Mouse (Mus musculus) MEL (cell line): ENCODE measurements around the gene Actrt2. TPM values are rescaled to one million over a fixed set of nuclear protein-coding genes. Genes with fewer than 3 reads are reported as not detected.

Source experiments
- DNase-seq: peaks from one replicate; pipeline ENCODE4 v3.0.0; 2011; ENCODE audit warnings: low read depth, low spot score
- H3K27ac ChIP-seq: 2 replicates; pipeline ENCODE4 v1.5.1; 2012; ENCODE audit warnings: low read depth, mild to moderate bottlenecking, control low read depth, low read length, moderate library complexity; ENCODE audit not compliant: control insufficient read depth
- H3K27me3 ChIP-seq, 2 experiments: fragments of 150-350 bp in 1 of 2; sonication (generic) in 1 of 2; 2 replicates each; pipeline ENCODE4 v1.6.1; 2012; ENCODE audit warnings: low read length in 2 of 2, mild to moderate bottlenecking in 2 of 2, improper control_type of control experiment in 1 of 2, moderate library complexity in 1 of 2; ENCODE audit not compliant: insufficient read depth in 2 of 2, control insufficient read depth in 1 of 2
- H3K36me3 ChIP-seq, 2 experiments: 2 replicates each; pipeline ENCODE4 v1.6.1; 2012 to 2014; ENCODE audit warnings: low read length in 2 of 2, improper control_type of control experiment in 1 of 2, inconsistent platforms in 1 of 2, mild to moderate bottlenecking in 1 of 2; ENCODE audit not compliant: insufficient read depth in 2 of 2, control insufficient read depth in 1 of 2
- H3K4me1 ChIP-seq, 2 experiments: fragments of 150-350 bp in 1 of 2; sonication (generic) in 1 of 2; 2 replicates each; pipeline ENCODE4 v1.6.1; 2012; ENCODE audit warnings: low read length in 2 of 2, improper control_type of control experiment in 1 of 2, mild to moderate bottlenecking in 1 of 2; ENCODE audit not compliant: insufficient read depth in 2 of 2, control insufficient read depth in 1 of 2
- H3K4me3 ChIP-seq, 2 experiments: fragments of 150-350 bp in 1 of 2; sonication (generic) in 1 of 2; 2 replicates each; pipeline ENCODE4 v1.5.1; 2012; ENCODE audit warnings: low read depth in 2 of 2, low read length in 2 of 2, mild to moderate bottlenecking in 2 of 2, moderate library complexity in 2 of 2, control low read depth in 1 of 2, improper control_type of control experiment in 1 of 2; ENCODE audit not compliant: control insufficient read depth in 1 of 2, insufficient read depth in 1 of 2
- H3K79me2 ChIP-seq: 2 replicates; pipeline ENCODE4 v1.6.1; 2012; ENCODE audit warnings: mild to moderate bottlenecking, low read length, moderate library complexity; ENCODE audit not compliant: control insufficient read depth, poor library complexity, insufficient read depth
- H3K9ac ChIP-seq: 2 replicates; pipeline ENCODE4 v1.6.1; 2012; ENCODE audit warnings: low read depth, mild to moderate bottlenecking, control low read depth, low read length, moderate library complexity; ENCODE audit not compliant: control insufficient read depth, poor library complexity, severe bottlenecking
- H3K9me3 ChIP-seq: fragments of 150-350 bp; sonication (generic); replicated peaks from 2 replicates; pipeline ENCODE4 v1.6.1; 2012; ENCODE audit warnings: mild to moderate bottlenecking, low read length, improper control_type of control experiment, moderate library complexity; ENCODE audit not compliant: insufficient read depth
- E2F4 ChIP-seq: IDR thresholded peaks from 2 replicates; pipeline ENCODE4 v1.6.1; 2011; ENCODE audit warnings: low read depth, low read length, improper control_type of control experiment, borderline replicate concordance
- GATA1 ChIP-seq: IDR thresholded peaks from 2 replicates; pipeline ENCODE4 v1.6.1; 2011; ENCODE audit warnings: low read depth, low read length, improper control_type of control experiment
- HCFC1 ChIP-seq: IDR thresholded peaks from 2 replicates; pipeline ENCODE4 v1.6.1; 2012; ENCODE audit warnings: low read depth, mild to moderate bottlenecking, inconsistent platforms, low read length, improper control_type of control experiment, moderate library complexity
- MAX ChIP-seq: IDR thresholded peaks from 2 replicates; pipeline ENCODE4 v1.6.1; 2011; ENCODE audit warnings: low read length, improper control_type of control experiment
- MEF2A ChIP-seq: IDR thresholded peaks from 2 replicates; pipeline ENCODE4 v1.6.1; 2014; ENCODE audit warnings: low read depth, mild to moderate bottlenecking, inconsistent platforms, low read length, improper control_type of control experiment; ENCODE audit not compliant: poor library complexity, insufficient replicate concordance, severe bottlenecking; ENCODE audit errors: extremely low read depth
- MXI1 ChIP-seq: IDR thresholded peaks from 2 replicates; pipeline ENCODE4 v1.6.1; 2011; ENCODE audit warnings: mild to moderate bottlenecking, low read depth, low read length, improper control_type of control experiment
- MYB ChIP-seq: IDR thresholded peaks from 2 replicates; pipeline ENCODE4 v1.6.1; 2011; ENCODE audit warnings: mild to moderate bottlenecking, low read depth, low read length, improper control_type of control experiment
- MYC ChIP-seq: IDR thresholded peaks from 2 replicates; pipeline ENCODE4 v1.6.1; 2011; ENCODE audit warnings: low read depth, mild to moderate bottlenecking, low read length, improper control_type of control experiment, moderate library complexity
- POLR2A ChIP-seq, 2 experiments: IDR thresholded peaks; 2 replicates each; pipeline ENCODE4 v1.6.1; 2011 to 2012; ENCODE audit warnings: low read length in 2 of 2, mild to moderate bottlenecking in 2 of 2, control low read depth in 1 of 2, improper control_type of control experiment in 1 of 2, low read depth in 1 of 2, moderate library complexity in 1 of 2; ENCODE audit not compliant: control insufficient read depth in 1 of 2, insufficient read depth in 1 of 2, poor library complexity in 1 of 2
- POLR2AphosphoS2 ChIP-seq: IDR thresholded peaks from 2 replicates; pipeline ENCODE4 v1.6.1; 2011; ENCODE audit warnings: low read length, improper control_type of control experiment
- TAL1 ChIP-seq: IDR thresholded peaks from 2 replicates; pipeline ENCODE4 v1.6.1; 2012; ENCODE audit warnings: mild to moderate bottlenecking, inconsistent platforms, low read length, moderate library complexity, mixed read lengths
- TBP ChIP-seq: IDR thresholded peaks from 2 replicates; pipeline ENCODE4 v1.8.0; 2011; ENCODE audit warnings: low read depth, low read length, improper control_type of control experiment
- UBTF ChIP-seq: IDR thresholded peaks from 2 replicates; pipeline ENCODE4 v1.6.1; 2012; ENCODE audit warnings: low read depth, mild to moderate bottlenecking, inconsistent platforms, low read length, improper control_type of control experiment, moderate library complexity, borderline replicate concordance; ENCODE audit not compliant: insufficient read depth
- ZKSCAN1 ChIP-seq: IDR thresholded peaks from 2 replicates; pipeline ENCODE4 v1.6.1; 2012; ENCODE audit warnings: low read depth, mild to moderate bottlenecking, inconsistent platforms, low read length, improper control_type of control experiment, moderate library complexity
- ZNF384 ChIP-seq: IDR thresholded peaks from 2 replicates; pipeline ENCODE4 v1.6.1; 2012; ENCODE audit warnings: low read depth, mild to moderate bottlenecking, inconsistent platforms, low read length, improper control_type of control experiment
- polyA plus RNA-seq, 2 experiments: library from polyadenylated mRNA; stranded (reverse) in 1 of 2; unstranded in 1 of 2; fragments of >175 nt in 1 of 2; fragments of >200 nt in 1 of 2; gene quantifications; 2 replicates each; pipeline versions ENCODE4 v1.2.1 to v1.2.4; 2012; ENCODE audit warnings: low replicate concordance in 2 of 2, low read depth in 1 of 2; ENCODE audit not compliant: insufficient read length in 2 of 2, insufficient read depth in 1 of 2, missing spikeins in 1 of 2
- total RNA-seq: library from RNA; depleted of rRNA; stranded (reverse); fragments of 300-350 nt; gene quantifications from 2 replicates; pipeline ENCODE4 v1.2.3, GENCODE M21; 2012; rRNA removed

Actrt2 gene
- total RNA-seq (not detected in 2 replicates), polyA plus RNA-seq (not detected)

DNA sequence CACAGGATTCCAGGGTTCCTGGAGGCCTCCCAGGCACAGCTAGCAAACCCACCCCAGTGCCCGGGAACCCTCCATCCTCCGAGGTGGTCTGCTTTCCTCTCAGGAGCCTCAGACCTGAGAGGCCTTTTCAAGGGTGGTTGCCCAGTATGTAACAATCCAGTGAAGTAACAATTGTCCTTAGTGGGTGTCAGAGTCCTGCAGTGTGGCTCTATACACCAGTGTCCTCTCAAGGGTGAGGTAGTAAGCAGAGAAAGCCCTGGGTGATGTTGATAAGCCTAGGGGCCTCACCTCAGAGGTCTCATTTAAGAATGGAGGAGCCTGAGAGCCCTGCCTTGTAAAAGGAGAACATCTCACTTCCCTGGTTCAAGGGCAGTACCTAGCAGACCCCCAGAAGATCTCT lies at the start of gene Actrt2:
Gene Actrt2, minus strand, starts transcription at position 101 of the 400 bp plus-strand sequence.
- H3K27ac ChIP-seq, result no peak within 1 kb of the TSS

DNA sequence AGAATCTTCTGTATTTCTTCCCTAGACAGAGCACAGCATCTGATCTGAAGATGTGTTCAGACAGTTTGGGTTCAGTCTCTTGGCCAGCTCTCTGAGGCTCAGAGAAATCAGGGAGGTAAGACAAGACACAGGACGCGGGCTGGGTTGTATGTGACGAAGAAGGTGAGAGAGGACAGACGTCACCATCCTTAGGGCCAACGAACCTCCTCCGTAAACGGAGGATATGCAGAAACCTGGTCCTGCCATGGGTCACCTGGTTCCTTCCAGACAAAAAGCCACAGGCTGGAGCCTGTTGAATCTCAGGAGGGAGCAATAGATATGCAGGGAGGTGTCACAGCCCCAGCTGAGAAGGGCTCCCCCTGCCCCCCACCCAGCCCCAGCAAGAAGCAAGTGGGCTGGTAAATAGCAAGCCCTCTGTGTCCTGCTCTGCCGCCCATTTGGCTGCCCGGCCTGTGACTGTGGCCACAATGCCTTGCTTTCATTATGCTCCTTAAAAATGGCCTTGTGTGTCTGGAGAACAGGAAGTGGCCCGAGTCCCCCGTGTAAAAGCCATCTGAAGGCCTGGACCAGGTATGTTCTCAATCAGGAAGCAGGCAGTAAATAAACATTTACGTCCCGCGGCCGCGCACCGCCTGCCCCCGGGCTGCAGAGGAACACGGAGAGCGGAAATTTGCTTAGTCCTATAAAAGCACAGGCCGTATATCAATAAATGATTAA lies 41.9 kb upstream of the Actrt2 start:
- no peak for DNase-seq
- no peaks in the 10 kb centered on the region for H3K27me3 ChIP-seq
- H3K9ac ChIP-seq, result no peak overlapping the region
- H3K36me3 ChIP-seq, result no peaks in the 10 kb centered on the region
- no peak for TF ChIP-seq POLR2AphosphoS2
- no peak for TF ChIP-seq TBP
- TF ChIP-seq MYC, result no peak
- no peak for TF ChIP-seq MEF2A
- TF ChIP-seq ZKSCAN1, result no peak
- no peak for TF ChIP-seq HCFC1
- TF ChIP-seq TAL1, result no peak
- no peak overlapping the region for H3K4me3 ChIP-seq
- H3K27ac ChIP-seq, result no peak overlapping the region
- H3K4me1 ChIP-seq, result no peaks in the 10 kb centered on the region
- no peaks in the 10 kb centered on the region for H3K79me2 ChIP-seq
- no peaks in the 10 kb centered on the region for H3K9me3 ChIP-seq

More for the DNA sequence above, at the start of gene Actrt2:
- H3K79me2 ChIP-seq, result no peaks in the 10 kb centered on the region
- no peaks in the 10 kb centered on the region for H3K4me1 ChIP-seq
- no peak within 1 kb of the TSS for H3K9ac ChIP-seq
- H3K4me3 ChIP-seq, result no peak within 1 kb of the TSS
- no peak for DNase-seq
- no peaks in the 10 kb centered on the region for H3K36me3 ChIP-seq
- no peaks in the 10 kb centered on the region; the same call in 1 of the 2 replicates for H3K9me3 ChIP-seq
- TF ChIP-seq E2F4 (no peak), TBP (no peak)
- no peaks in the 10 kb centered on the region for H3K27me3 ChIP-seq

DNA sequence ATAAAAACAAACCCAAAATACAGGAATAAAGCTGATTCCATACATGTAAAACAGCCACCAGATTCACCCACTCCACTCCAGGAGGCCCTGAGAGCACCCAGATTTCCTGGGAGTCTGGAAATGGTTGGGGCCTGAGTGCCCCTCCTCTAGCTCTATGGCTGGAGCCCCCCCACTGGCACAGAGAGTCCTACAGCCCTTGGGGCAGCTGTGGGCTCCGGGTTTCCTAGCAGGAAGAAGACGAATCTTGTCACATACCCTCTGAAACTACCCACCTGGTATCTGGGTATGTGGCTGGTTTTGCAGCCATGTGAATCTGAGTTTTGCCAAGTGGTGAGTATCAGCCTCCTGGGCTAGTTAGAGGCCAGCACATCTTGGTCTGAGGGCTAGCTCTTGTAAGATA lies 41.1 kb upstream of the Actrt2 start:
- Histone ChIP-seq H3K4me3 (no peak overlapping the region), H3K27ac (no peak overlapping the region), H3K4me1 (no peaks in the 10 kb centered on the region), H3K36me3 (no peaks in the 10 kb centered on the region), H3K27me3 (no peaks in the 10 kb centered on the region), H3K9ac (no peak overlapping the region), H3K79me2 (no peaks in the 10 kb centered on the region), H3K9me3 (no peaks in the 10 kb centered on the region)
- no peak for DNase-seq
- TF ChIP-seq MYB, result no peak
- TF ChIP-seq POLR2A (IDR thresholded peaks at IDR 0.05; ENCODE audit: control insufficient read depth in 1 of 2, insufficient read depth in 1 of 2, low read depth in 1 of 2, low read length in 2 of 2, poor library complexity in 1 of 2), result no peak
- no peak for TF ChIP-seq TAL1
- no peak for TF ChIP-seq UBTF
- TF ChIP-seq GATA1, result no peak
- no peak for TF ChIP-seq MAX
- no peak for TF ChIP-seq MXI1
- no peak for TF ChIP-seq ZNF384
- no peak for TF ChIP-seq MEF2A
